Mouse (Mus musculus): ENCODE measurements around the gene Ntf3. TPM values are rescaled to one million over a fixed set of nuclear protein-coding genes. Genes with fewer than 3 reads are reported as not detected.

The Ntf3 gene
- total RNA-seq (2021), result 1 to 10 TPM; 3.4 to 4.5 TPM

DNA sequence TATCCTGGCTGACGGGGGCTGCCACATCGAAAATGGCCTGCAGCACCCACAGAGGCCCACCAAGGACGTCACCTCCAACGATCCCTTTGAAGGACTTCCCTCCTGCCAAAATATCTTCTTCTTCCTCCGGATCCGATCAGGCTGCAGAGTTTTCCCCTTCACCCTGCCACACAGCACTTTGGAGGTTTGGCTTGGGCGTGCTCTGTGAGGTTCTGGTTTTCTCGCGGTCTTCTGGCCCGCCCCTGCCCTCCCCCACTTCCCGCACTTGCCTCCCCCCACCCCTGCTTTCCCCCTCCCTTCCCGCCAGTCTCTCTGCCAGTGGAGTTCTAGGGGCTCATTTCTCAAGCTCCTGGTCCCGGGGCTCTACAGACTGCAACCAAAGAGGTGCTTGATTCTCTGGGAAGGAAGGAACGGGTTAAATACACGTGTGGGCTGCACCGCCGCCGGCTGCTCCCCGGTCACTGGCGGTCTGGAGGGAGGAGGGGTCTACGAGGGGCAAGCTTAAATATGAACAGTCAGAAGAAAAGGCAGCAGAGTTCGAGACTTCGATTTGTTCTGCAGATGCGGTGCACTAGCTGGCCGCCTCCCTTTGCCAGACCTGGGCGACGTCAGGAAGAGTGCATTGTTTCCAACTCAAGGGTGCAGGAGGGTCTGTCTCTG lies at the start of gene Ntf3:
Gene Ntf3, minus strand, starts transcription at position 363 of the 660 bp plus-strand sequence.
- intact Hi-C loops (cut with DNase I), result loop anchor here (1.0 to 10.0 kb wide), 7 partner anchors 124 to 544 kb away; partner anchors contain the start of gene Kcna5
- peak; percentile 27 to 29 for DNase-seq

GRCm38 (mm10) chr6:126213330-126213729 lies 46.6 kb upstream of the Ntf3 start:
- intact Hi-C loops (cut with DNase I), result no loop called here

DNA sequence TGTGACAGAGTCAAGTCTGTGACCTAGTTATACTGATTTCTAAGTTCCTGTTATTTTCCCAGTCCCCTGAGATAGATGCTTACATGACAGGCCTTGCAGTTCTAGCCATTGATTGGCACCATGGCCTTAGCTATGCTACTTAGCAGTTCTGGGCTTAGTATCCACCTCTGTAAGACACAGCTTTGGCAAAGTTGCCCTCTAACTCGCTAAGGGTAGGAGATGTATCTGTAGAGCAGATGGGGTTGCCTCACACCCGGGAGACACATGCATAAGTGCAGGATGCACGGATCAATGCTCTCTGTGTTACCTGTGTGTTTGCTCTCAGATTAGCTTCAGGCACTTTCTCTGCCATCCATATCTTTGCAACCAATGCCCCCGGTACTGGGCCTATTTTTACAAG lies 36.7 kb upstream of the Ntf3 start:
- no peak for DNase-seq
- intact Hi-C loops (cut with DNase I), result no loop called here

More at GRCm38 (mm10) chr6:126213330-126213729, 46.6 kb upstream of the Ntf3 start:
- no peak for DNase-seq

DNA sequence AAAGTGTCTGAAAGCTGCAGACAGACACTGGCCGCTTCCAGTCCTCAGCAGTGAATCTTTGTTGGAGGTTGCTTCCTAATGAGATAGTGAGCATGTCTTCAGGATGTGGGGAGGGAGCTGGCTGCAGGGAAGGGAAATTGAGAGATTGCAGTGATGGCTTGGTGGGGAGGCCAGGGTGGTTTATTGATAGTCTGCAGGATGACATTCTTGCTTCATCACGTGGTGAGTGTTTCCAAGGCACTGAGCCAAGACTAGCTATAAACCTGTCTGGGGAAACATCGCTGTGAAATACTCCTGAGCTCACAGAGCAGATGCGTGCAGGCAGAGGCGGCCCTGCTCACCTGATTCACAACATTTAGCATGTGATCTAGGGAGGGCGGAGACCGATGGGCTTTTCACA lies 36.2 kb upstream of the Ntf3 start:
- DNase-seq, result no peak
- intact Hi-C loops (cut with DNase I), result no loop called here

GRCm38 (mm10) chr6:126201721-126202120 lies 35.0 kb upstream of the Ntf3 start:
- no peak for DNase-seq
- intact Hi-C loops (cut with DNase I), result no loop called here

DNA sequence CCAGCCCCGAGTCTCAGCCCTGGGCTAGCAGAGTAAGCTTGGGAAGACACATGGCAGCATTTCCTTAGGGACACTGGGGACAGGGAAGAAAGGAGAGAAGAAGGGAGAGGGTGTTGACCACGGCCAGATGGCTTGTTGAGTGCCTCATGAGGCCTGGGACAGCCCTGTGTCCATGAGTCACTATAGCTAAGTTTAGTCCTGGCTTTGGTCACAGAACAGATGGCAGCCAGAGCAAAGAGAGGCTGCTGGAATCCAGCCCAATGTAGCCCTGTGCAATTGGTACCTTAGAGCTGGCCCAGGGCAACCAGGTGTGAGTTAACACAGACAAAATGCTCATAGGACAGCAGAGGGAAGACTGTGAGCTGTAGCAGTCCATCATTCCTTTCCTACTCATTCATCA lies 33.2 kb upstream of the Ntf3 start:
- intact Hi-C loops (cut with DNase I), result no loop called here
- DNase-seq, result no peak

GRCm38 (mm10) chr6:126194760-126195159 lies 28.1 kb upstream of the Ntf3 start:
- intact Hi-C loops (cut with DNase I), result no loop called here
- DNase-seq, result no peak

DNA sequence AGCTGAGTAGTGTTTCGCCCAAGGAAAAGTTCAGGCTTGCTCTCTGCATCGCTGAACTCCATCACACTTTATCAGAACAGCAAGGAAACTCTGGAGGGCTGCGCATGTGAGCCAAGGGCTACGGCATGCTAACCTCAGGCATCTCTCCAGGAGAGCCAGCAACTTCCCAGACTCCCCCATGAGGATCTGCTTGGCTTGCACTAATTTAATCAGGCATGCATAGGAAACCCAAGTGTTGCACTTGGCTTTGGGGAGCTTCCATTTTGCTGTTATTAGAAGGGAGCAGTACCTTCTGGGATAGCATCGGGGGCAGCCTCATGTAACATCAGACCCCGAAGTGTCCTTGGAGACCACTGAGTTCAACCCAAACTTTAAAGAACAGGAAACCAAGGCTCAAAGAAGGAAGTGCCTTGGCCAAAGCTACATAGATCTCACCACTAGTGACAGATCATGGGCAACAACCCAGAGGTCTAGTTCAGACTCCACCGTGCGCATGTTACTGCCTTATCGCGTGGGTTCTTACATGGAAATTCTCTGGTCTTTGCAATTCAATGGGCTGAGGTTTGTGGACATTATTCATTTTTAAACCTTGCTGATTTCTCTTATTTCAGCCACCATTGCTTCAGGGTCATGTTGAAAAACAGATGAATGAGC lies 23.6 kb upstream of the Ntf3 start:
- peak in 1 of 2 experiments; percentile 5 for DNase-seq
- intact Hi-C loops (cut with DNase I), result no loop called here

- intact Hi-C loops (cut with DNase I), result no loop called here
- DNase-seq, result no peak
Measured at GRCm38 (mm10) chr6:126187400-126187799, 20.7 kb upstream of the Ntf3 start.

DNA sequence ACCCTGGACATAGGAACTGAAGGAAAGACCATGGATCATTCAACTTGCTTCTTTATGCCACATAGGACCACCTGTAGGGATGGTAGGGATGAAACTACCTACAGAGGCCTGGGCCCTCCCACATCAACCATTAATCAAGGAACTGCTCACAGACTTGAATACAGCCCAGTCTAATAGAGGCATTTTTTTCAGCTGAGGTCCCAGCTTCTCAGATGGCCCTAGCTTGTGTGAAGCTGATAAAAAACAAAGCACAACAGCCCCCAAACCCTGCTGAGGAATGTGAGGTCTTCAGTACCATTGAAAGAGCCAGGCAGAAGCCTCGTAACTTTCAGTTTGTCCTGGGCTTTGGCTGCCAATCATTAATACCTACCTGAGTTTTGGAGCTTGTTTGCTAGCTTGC lies 19.4 kb upstream of the Ntf3 start:
- intact Hi-C loops (cut with DNase I), result no loop called here
- DNase-seq, result no peak

- intact Hi-C loops (cut with DNase I), result no loop called here
- no peak for DNase-seq
Measured at GRCm38 (mm10) chr6:126172071-126172470, 5.4 kb upstream of the Ntf3 start.

- intact Hi-C loops (cut with DNase I), result no loop called here
- no peak for DNase-seq
Measured at GRCm38 (mm10) chr6:126170772-126171171, 4.1 kb upstream of the Ntf3 start.

GRCm38 (mm10) chr6:126167731-126168130 lies 1.0 kb upstream of the Ntf3 start:
- peak; percentile 33 to 39 for DNase-seq

GRCm38 (mm10) chr6:126167208-126167590 lies 489 bp upstream of the Ntf3 start:
- intact Hi-C loops (cut with DNase I), result loop anchor here (1.0 to 10.0 kb wide), 7 partner anchors 125 to 545 kb away; partner anchors contain the start of gene Kcna5
- no peak for DNase-seq

More at GRCm38 (mm10) chr6:126167731-126168130, 1.0 kb upstream of the Ntf3 start:
- intact Hi-C loops (cut with DNase I), result loop anchor here (1.0 to 10.0 kb wide), 8 partner anchors 125 to 545 kb away; partner anchors contain the start of gene Kcna5

- no peak for DNase-seq
- intact Hi-C loops (cut with DNase I), result loop anchor here (5.0 to 10.0 kb wide), 5 partner anchors 123 to 423 kb away; partner anchors contain the start of gene Kcna5
Measured at GRCm38 (mm10) chr6:126165591-126166155, 1.0 kb downstream of the Ntf3 start.

GRCm38 (mm10) chr6:126164781-126165180 lies 1.9 kb downstream of the Ntf3 start:
- peak; percentile 49 to 53 for DNase-seq
- intact Hi-C loops (cut with DNase I), result loop anchor here (5.0 to 10.0 kb wide), 5 partner anchors 122 to 422 kb away; partner anchors contain the start of gene Kcna5

- intact Hi-C loops (cut with DNase I), result loop anchor here (2.0 to 10.0 kb wide), 2 partner anchors 57 to 371 kb away; partner anchors contain the start of gene Kcna5
- peak; percentile 34 to 49 for DNase-seq
Measured at GRCm38 (mm10) chr6:126163861-126164755, 2.6 kb downstream of the Ntf3 start.

DNA sequence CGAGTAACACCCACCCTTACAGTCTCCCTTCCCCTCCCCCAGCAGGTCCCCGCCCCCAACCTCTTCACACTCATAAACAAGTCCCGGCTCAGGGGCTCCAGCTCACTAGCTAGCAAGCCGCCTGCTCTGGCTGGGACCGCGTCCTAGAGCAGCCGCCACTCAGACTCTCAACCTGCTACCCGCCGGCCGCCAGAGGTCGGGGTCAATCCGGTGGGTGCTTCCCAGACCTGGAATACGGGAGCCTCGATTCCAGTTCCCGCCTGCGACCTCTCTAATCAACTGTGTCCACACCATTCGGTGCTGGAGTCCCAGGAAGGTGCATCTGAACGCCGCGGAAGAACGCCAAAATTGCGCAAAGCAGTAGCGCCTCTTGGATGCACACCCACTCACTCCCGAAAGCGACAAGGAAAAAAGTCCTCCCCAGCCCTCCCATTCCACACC lies 3.5 kb downstream of the Ntf3 start:
- intact Hi-C loops (cut with DNase I), result loop anchor here (2.0 to 10.0 kb wide), 2 partner anchors 56 to 372 kb away; partner anchors contain the start of gene Kcna5
- peak; percentile 69 to 73 for DNase-seq

DNA sequence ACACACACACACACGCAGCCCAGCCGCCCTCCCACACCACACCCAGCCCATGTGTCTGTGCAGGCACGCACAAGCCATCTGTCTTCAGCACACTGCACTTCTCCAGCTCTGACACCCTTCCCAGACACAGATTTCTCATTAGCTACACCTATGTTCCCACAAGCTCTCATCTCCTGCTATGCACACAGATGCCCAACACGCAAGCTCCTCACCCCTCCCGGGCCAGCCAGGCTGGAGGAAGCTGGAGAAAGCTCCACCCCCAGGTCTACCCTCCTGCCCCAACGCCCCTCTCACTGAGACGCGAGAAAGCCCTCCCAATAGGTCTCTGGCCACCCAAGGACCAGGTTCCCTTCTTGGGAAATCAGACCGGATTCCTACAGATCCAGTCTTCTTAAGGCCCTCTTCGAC lies 4.4 kb downstream of the Ntf3 start:
- DNase-seq, result peak; percentile 41 to 53
- intact Hi-C loops (cut with DNase I), result loop anchor here (2.0 to 10.0 kb wide), 2 partner anchors 56 to 372 kb away; partner anchors contain the start of gene Kcna5

Measured in heart, postnatal 36 days (tissue).